ENCODE assay signal across 8 mouse cellular contexts in the genomic region with DNA sequence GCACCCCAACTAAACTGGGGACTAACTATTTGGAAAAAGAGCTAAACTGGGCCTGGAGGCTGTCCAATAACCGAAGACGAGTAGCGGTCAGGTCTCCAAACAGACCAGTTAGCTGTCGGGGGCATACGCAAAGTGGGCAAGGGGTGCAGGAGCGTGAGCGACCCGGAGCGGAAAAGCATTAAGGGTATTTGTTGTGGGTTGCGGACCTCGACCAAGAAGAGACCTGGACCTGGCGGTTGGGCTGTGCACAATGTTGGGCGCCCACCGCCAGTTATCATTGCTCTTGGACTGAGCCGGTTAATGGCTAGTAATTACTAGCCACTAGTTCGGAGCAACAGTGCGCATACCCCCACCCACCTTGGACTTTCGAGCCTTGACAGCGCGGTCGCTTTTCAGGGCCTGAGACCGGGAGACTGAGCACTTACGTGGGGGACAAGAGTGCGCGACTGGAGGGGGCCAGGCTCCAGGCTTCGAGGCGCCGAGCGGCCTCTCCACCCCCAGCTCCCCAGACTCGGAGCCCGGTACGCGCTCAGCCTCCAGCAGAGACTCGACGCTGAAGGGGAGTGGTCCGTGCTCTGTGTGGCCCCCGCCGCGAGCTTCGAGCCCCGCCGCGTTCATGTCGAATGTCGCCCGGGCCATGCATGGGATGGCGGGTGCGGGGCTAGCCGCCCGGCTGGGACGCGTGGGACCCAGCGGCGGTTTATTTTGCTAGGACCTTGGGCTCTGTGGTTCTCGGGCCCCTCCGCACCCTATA. TPM values are rescaled to one million over a fixed set of nuclear protein-coding genes. Genes with fewer than 3 reads are reported as not detected.
DNase-seq lines count a peak whose midpoint lies in the region; TF ChIP-seq lines count a peak whose summit lies in the region.

A gene (minus strand): TSS at position 729 of the 754 bp plus-strand sequence.

- no peak for TF ChIP-seq POLR2A in liver, adult 2 months (IDR thresholded peaks at IDR 0.05; ENCODE audit: extremely low read depth, insufficient read depth, low read length)
- TF ChIP-seq POLR2A in olfactory bulb, adult 2 months (IDR thresholded peaks at IDR 0.05; ENCODE audit: insufficient read depth, low read depth, low read length), result no peak

- 3% methylated on average over 56 of the region's 56 CpGs for WGBS in liver, adult 2 months
- WGBS in embryonic facial prominence, embryonic 10.5 days, result under 1% methylated on average over 56 of the region's 56 CpGs
- 2% methylated on average over 52 of the region's 56 CpGs for WGBS in limb, embryonic 10.5 days
- 2% methylated on average over 56 of the region's 56 CpGs for WGBS in olfactory bulb, adult 2 months

- H3K36me3 ChIP-seq in liver, adult 2 months (ENCODE audit: control insufficient read depth, insufficient read depth, low read length), result no peaks in the 10 kb centered on the region
- H3K36me3 ChIP-seq in embryonic facial prominence, embryonic 10.5 days (replicated peaks), result no peaks in the 10 kb centered on the region
- H3K36me3 ChIP-seq in limb, embryonic 10.5 days, result no peaks in the 10 kb centered on the region

- H3K79me2 ChIP-seq in liver, adult 2 months (ENCODE audit: control insufficient read depth, insufficient read depth, low read length), result no peaks in the 10 kb centered on the region

- no peak for TF ChIP-seq CTCF in liver, adult 2 months (IDR thresholded peaks at IDR 0.05; ENCODE audit: low read depth, low read length)
- no peak for TF ChIP-seq CTCF in olfactory bulb, adult 2 months (IDR thresholded peaks at IDR 0.05; ENCODE audit: insufficient read depth, low read depth, low read length)

- no peak for DNase-seq in liver, adult 2 months (ENCODE audit: extremely low read depth, low read depth, low spot score)
- no peak for DNase-seq in liver
- peak; percentile 53 for DNase-seq in embryonic facial prominence, embryonic 10.5 days (ENCODE audit: low spot score)
- peak; percentile 64 for DNase-seq in limb, embryonic 10.5 days (ENCODE audit: low spot score)
- no peak for DNase-seq in cerebellum, adult 8-10 months
- no peak for DNase-seq in frontal cortex, postnatal 14 days (ENCODE audit: low spot score in 2 of 2)
- no peak for DNase-seq in urinary bladder, postnatal 4 days (ENCODE audit: low spot score in 2 of 2)

- peaks cover 24% of the 10 kb centered on the region for H3K27me3 ChIP-seq in liver, adult 2 months (ENCODE audit: control insufficient read depth, insufficient read depth, low read length)
- H3K27me3 ChIP-seq in embryonic facial prominence, embryonic 10.5 days (replicated peaks; ENCODE audit: low read depth, poor library complexity, severe bottlenecking), result peaks cover 100% of the 10 kb centered on the region
- peaks cover 97% of the 10 kb centered on the region for H3K27me3 ChIP-seq in limb, embryonic 10.5 days (ENCODE audit: low read depth, poor library complexity, severe bottlenecking)

- H3K4me3 ChIP-seq in liver, adult 2 months (ENCODE audit: insufficient read depth, low read depth, low read length), result peak within 1 kb of the TSS; percentile 25; the same call in 1 of the 2 replicates
- peak within 1 kb of the TSS; percentile 53 for H3K4me3 ChIP-seq in embryonic facial prominence, embryonic 10.5 days
- H3K4me3 ChIP-seq in limb, embryonic 10.5 days, result peak within 1 kb of the TSS; percentile 50
- peak within 1 kb of the TSS; percentile 29 for H3K4me3 ChIP-seq in olfactory bulb, adult 2 months (ENCODE audit: insufficient read depth, low read depth, low read length)

- H3K4me1 ChIP-seq in liver, adult 2 months (ENCODE audit: control insufficient read depth, insufficient read depth, low read length), result peaks cover 14% of the 10 kb centered on the region
- H3K4me1 ChIP-seq in embryonic facial prominence, embryonic 10.5 days, result peaks cover 22% of the 10 kb centered on the region
- peaks cover 23% of the 10 kb centered on the region for H3K4me1 ChIP-seq in limb, embryonic 10.5 days
- peaks cover 21% of the 10 kb centered on the region for H3K4me1 ChIP-seq in olfactory bulb, adult 2 months (ENCODE audit: control insufficient read depth, insufficient read depth, low read length)

- H3K9ac ChIP-seq in liver, adult 2 months (ENCODE audit: low read depth, low read length), result no peak within 1 kb of the TSS

- no peak within 1 kb of the TSS for H3K27ac ChIP-seq in liver, adult 2 months (replicated peaks; ENCODE audit: insufficient read depth, low read depth, low read length)
- no peak within 1 kb of the TSS for H3K27ac ChIP-seq in embryonic facial prominence, embryonic 10.5 days (replicated peaks)
- no peak within 1 kb of the TSS for H3K27ac ChIP-seq in limb, embryonic 10.5 days
- H3K27ac ChIP-seq in olfactory bulb, adult 2 months (ENCODE audit: insufficient read depth, low read depth, low read length), result no peak within 1 kb of the TSS

- H3K9me3 ChIP-seq in embryonic facial prominence, embryonic 10.5 days, result no peaks in the 10 kb centered on the region
- H3K9me3 ChIP-seq in limb, embryonic 10.5 days (replicated peaks), result no peaks in the 10 kb centered on the region

RNA-seq across cellular contexts. Expression of the gene that starts here (rescaled TPM):
- total RNA-seq in liver, adult 2 months (2014; rRNA removed), result not detected in 2 replicates
- polyA plus RNA-seq in liver, adult 2 months (2012; rRNA removed), result not detected in 2 replicates
- 2.6 and 9.9 TPM in 2 replicates for polyA plus RNA-seq in embryonic facial prominence, embryonic 10.5 days (2016; fragmentation: Nextera tagmentation; extraction: Ambion mirVana)
- polyA plus RNA-seq in limb, embryonic 10.5 days (2016; fragmentation: Nextera tagmentation; extraction: Ambion mirVana), result not detected in 2 replicates
- polyA plus RNA-seq in olfactory bulb, adult 2 months (2012; ENCODE audit: insufficient read depth, insufficient read length, low replicate concordance, missing spikeins), result not detected in 2 replicates

Comparison
In these comparisons a context has a peak if more than half of its experiments do, and no peak if none do; other contexts are left out.
1. Peak in DNase-seq and H3K4me3 ChIP-seq in limb, embryonic 10.5 days; RNA of the gene not detected or under 1 TPM.